Mouse (Mus musculus) lung, adult 18-20 months (tissue): ENCODE results near the gene Lipi.
A peak's percentile ranks its signal among the peaks of the same experiment; 100 is the strongest.

ENCODE experiments used
- DNase-seq, 2 experiments: peaks; one replicate each; pipeline ENCODE4 v3.0.0; 2022; ENCODE audit warnings: mixed read lengths in 2 of 2

Lipi gene

DNA sequence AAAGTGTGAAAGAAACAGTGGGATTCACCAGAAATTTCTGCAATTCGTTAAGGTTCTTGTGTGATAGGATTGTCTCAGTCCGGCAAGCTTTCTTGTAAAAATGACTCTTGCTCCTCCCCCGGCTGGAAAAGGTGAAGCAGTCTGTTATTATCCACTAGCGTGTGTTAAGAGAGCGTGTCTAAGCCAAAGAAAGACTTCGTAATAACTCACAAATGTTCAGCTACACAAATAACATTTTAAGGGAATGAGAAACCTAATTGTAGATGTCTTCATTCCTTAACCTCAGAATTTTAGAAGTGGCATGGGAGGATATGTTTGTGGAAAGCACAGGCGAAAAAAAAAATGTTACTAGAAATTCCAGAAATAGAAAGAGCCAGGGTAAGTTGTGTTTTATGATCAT, at the start of gene Lipi:
Gene Lipi, minus strand, starts transcription at position 101 of the 400 bp plus-strand sequence.
- DNase-seq = no peak

DNA sequence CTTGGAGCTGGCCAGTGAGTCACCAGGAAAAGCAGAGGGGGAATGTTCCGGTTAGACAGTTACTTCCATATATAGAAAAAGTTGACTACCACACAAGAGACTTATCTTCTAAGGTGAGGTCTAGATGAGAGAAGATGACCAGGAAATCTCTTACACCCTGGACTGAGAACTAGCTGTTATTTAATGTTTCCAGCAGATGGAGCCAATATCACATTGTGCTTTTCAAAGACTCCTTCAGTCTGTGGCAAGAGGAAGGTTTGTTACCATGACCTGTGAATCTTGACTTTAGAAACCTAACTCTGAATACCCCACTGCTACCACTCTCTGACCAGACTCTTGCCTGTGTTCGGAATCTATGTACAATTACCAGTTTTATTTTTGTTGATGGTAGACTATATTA, 42.0 kb upstream of the Lipi start:
- no peak for DNase-seq

DNA sequence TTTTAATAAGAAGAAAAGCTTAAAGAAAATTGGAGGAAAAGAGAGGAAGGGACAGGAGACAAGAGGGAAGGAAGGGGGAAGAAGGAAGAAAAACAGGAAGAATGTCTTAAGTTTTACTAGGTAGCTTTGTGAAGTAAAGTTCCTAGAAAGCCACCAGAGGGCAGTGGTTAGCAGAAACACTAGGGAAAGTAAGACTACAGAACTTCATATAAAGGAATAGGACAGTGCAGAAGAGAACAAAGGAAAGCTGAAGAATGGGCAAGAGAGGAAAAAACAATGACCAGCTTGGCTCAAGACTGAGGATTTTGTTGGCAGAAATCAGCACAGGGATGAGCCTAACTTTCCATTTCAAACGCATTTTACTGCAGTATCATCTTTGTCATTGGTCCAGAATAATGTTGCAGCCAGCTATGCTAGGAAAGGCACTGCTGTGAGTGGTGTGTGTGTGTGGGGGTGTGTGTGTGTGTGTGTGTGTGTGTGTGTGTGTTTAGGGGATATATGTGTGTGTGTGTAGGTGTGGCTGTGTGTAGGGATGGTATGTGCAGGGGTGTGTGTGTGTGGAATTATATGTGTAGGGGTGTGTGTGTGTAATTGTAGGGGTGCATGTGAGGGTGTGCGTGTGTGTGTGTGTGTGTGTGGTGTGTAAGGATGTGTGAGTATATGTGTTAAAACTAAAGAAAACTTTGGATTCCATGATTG, 31.9 kb upstream of the Lipi start:
- DNase-seq = peak in 1 of 2 experiments; percentile 2

DNA sequence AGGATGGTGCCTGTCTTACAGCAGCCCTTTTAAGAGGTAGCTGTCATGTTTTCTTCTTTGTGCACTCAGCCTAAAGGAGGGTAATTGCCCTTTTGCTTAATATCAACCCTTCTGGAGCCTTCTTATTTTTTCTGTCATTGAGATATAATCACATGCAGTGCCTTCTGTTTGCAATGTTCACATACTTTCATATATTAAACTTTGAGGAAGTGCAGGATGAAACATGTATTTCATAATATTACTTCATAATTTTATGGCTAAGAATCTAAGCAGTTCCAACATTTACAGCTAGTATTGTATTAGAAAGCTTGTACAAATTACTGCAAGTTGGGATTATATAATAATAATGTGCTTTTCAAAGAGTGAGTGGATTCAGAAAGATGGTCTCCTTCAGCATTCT, 26.7 kb upstream of the Lipi start:
- DNase-seq = no peak

DNA sequence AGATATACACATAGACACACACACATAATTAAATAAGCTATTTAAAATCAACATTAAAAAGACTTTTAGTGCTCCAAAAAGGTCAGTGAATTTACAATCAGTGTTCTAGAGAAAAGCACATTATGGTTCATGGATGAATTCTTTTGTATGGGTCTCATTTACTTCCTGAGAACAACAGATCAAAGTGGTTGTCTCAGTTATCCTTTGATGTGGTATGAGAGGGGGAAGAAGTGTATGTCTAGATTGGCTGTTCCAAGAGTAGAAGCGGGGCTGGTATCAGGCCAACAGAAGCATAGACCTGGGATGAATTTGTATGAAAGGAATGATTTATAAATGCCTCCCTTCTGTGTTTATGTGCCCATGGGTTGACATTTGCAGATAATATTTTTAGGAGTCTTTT, 20.6 kb upstream of the Lipi start:
- DNase-seq = no peak

DNA sequence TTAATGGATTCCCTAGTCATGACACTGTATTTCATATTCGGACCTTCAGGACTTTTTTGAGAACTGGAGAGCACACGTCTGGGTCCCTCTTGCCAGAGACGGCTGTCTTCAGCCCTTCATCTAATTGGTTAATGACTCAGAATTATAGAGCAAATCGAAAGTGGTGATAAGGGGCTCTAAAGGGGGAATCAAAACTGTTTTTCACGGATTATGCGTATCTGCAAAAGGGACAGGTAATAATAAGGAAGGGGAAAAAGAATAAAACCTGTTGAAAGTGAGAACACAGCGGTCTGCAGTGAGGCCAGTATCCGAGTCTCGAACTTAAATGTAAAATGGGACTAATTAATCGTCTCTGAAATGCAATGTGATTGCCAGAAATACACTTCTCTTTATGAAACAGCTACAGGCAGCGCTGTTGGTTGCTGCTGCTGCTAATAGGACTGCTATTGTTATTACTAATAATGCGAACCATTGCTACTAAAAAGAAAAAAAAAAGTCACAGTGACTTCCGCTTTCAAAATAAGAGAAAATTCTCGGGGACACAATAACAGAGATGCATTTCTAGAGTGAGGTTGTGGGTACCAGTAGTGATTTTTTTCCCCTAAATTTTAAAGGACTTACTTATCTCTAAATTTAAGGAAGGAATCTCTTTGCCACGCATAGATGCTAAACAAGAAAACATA, 7.8 kb upstream of the Lipi start:
- no peak for DNase-seq

DNA sequence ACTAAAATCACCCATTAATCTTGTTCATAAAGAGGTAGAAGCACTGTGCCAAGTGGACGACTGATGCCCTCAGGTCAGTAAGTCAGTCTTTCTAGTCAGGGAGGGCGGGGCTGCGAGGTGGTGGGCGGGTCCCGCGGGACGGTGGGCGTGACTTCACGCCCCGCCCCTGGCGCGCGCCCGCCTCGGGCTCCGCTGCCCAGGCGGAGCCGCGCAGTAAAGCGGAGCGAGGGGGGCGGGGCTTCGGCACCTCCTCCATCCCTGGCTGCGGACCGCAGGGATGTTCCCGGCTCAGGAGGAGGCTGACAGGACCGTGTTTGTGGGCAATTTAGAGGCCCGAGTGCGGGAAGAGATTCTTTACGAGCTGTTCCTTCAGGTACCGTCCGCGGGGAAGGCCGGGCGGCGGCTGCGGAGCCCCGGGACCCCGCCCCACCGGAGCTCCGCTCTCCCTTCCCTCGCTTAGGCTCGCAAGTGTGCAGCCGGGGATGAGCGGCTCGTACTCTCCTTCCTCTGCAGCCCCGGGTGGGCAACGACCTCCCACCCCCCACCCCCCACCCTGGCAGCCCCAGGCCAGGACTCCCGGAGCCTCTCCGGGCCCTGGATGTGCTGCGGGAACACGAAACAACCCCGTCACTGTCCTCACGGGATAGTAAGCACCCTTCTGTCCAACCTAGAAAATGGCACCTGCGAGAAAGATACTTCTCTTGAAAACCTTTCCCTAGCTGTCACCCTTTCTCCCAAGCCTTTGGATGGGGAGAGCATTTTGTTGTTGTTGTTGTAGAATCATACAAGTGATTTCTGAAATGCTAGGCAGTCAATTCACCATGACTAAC, 7.0 kb upstream of the Lipi start, which contains the start of gene Rbm11:
Gene Rbm11, plus strand, starts transcription at position 174 of the 830 bp plus-strand sequence.
- peak; percentile 71 to 75 for DNase-seq

DNA sequence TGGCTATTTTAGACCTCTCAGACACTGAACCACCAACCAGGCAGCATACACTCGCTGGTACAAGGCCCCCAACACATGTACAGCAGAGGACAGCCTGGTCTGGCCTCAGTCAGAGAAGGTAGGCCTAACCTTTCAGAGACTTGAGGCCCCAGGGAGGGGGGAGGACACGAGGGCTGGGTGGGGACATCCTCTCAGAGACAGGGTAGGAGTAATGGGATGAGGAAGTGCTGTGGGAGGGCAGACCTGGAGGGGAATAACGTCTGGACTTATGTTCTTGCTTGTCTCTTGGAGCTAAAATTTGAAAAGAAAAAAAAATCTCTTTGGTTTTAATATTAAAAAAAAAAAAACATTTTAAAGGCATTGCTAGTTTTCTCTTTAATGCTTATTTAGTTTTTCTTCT, 605 bp upstream of the Lipi start:
- no peak for DNase-seq

DNA sequence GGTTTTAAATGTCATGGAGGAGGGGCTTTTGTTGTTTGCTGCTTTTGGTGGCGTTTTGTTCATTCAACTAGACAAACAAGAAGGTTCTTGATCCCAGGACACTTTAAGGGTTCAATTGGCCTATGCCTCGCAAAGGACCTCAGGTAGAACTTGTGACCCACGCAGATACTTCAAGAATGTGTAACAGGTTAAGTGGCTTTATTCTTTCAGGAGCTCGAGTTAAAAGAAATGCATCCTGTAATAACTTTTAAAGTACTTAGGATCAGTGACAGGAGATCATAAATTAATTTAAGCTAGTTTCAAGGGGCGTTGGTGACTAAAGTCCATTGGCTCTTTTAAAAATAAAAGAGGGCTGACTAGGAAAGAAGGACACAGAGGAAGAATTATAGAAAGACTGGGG, 3.6 kb downstream of the Lipi start:
- DNase-seq = no peak

DNA sequence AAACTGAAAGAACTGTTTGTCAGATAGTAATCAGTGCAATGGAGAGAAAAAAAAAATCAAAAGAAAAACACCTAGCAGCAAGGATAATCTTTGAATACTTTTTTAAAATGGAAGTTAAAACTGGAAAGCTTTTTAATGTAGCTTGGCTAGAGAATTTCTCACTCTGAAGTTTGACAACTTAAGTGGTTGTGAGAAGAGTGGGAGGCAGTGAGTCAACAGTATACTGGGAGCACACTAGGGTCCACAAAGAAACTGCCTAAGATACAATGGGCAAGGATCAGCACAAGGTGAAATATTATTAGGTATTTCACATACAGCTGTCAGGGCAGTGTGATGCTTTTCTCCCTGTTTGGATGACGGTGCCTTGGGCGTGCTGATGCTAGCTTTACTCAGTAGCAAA, 23.0 kb downstream of the Lipi start:
- DNase-seq = no peak

DNA sequence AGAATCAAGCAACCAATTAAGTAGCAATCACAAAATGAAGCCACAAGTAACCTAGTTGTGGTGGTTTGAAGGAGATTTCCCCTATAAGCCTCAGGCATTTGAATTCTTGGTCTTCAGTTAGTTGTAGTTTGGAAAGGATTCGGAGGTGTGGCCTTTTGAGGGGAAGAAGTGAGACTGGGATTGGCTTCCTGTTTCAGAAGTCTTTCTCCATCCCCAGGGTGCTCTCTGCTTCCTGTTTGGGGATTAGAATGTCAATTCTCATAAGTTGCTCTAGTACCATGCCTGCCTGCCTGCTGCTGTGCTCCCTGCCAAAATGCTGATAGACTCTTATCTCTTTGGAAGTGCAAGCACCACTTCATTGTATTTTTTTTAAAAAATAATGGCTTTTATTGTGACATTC, 40.6 kb downstream of the Lipi start:
- DNase-seq = no peak

DNA sequence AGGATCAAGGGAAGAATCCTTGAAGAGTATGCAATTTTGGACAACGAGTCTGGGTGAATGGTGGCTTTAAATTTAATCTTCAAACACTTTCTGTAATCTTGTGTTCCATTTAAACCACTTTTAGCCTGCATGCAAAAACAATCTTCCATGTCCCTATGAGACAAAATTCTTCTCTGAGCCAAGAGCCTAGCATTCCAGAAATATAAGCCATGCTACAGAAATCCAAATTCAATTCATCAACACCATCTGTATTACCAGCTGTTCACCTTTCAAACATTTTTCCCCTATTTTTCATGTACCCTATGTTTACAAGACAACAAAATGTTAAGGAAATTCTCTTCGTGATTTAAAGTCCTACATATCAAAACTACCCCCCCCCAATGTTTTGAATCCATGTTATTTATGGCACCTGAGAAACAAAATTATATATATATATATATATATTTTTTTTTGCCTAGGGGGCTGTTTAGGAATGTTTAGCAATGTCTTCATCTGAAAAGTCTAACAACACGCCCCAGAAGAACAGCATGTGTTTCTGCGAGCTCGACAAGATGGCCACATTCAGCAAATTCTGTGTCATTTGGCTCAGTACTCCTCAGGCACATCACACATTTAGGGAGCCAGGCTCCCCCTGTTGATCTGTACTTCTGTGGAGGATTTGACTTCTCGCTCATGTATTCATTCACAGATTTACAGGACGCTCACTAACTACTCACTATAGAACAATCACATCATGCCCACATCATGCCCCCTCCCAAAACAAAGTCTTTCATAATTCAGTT, 47.9 kb downstream of the Lipi start:
- DNase-seq = no peak

DNA sequence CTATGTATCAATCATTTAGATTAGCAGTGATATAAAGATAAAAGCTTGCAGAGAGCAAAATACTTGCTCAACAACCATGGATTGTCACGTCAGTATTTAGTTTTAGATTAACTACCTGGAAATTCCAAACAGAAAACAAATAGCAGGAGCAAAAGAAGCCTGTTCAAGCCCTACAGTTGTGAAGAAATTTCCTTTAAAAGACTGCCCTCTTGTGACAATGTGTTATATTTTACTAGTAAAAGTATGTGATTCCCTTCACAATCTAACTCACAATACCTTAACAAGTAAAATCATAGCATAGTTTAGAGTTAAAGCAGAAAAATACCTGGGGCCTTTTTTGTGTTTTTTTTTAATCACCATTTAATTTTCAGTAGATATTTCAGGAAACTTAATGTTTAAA, 54.2 kb downstream of the Lipi start:
- no peak for DNase-seq

DNA sequence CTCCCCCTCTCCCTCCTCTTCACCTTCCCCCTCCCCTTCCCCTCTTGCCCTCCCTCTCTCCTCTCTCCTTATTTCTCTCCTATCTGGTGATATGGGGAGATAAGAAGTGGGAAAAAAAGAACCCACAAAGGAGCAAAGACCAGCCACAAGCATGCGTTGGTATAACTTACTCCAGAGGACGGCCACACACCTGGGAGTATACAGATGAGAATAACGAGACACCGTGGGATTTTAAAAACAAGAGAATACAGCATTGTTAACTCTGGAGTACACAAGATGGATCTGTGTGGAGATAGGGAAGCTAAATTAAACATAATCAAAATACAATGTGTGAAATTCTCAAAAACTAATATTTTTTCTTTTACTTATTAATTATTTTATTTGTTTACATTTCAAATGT, 89.3 kb downstream of the Lipi start:
- DNase-seq = no peak
